In the genomic region with DNA sequence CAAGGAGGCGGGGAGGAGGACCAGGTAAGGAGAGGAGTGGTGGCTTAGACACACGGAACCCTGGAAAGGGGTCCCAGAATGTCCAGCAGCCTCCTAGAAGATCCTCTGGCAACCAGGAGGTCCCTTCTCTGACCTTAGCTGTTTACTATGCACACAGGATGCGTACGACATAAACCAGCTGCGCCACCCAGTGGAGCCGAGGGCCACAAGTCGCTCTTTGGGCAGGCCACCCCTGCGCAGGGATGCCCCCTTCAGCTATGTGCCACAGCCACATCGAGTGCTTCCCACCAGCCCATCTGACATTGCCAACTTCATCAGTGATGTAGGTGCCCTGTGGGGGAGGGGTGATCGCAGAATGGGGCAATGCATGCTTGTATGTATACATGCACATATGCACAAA, we compare ENCODE assay signal across 8 mouse cellular contexts. TPM values are rescaled to one million over a fixed set of nuclear protein-coding genes. Genes with fewer than 3 reads are reported as not detected.
A peak's percentile ranks its signal among the peaks of the same experiment; 100 is the strongest.
DNase-seq lines count a peak whose midpoint lies in the region; ATAC-seq and TF ChIP-seq lines count a peak whose summit lies in the region.

No protein-coding gene starts in this region.

- no peaks in the 10 kb centered on the region for H3K36me3 ChIP-seq in heart, adult 2 months (ENCODE audit: control insufficient read depth, insufficient read depth, low read length)
- peaks cover 9% of the 10 kb centered on the region for H3K36me3 ChIP-seq in limb, embryonic 10.5 days
- no peaks in the 10 kb centered on the region for H3K36me3 ChIP-seq in neural tube, embryonic 12.5 days

- H3K4me2 ChIP-seq in neural tube, embryonic 12.5 days (replicated peaks): peak overlapping the region; percentile 51

- no peak for TF ChIP-seq POLR2A in heart, adult 2 months (IDR thresholded peaks at IDR 0.05; ENCODE audit: insufficient read depth, low read depth, low read length)
- no peak for TF ChIP-seq POLR2A in embryonic fibroblast, embryonic 13.5 days (IDR thresholded peaks at IDR 0.05; ENCODE audit: low read depth, low read length)

- no peaks in the 10 kb centered on the region for H3K4me1 ChIP-seq in heart, adult 2 months (ENCODE audit: control insufficient read depth, insufficient read depth, low read length)
- H3K4me1 ChIP-seq in embryonic fibroblast, embryonic 13.5 days (ENCODE audit: control insufficient read depth, insufficient read depth, low read length): no peaks in the 10 kb centered on the region
- H3K4me1 ChIP-seq in limb, embryonic 10.5 days: peaks cover 23% of the 10 kb centered on the region
- H3K4me1 ChIP-seq in neural tube, embryonic 12.5 days: peaks cover 9% of the 10 kb centered on the region; the same call in 1 of the 2 replicates

- no peaks in the 10 kb centered on the region for H3K79me2 ChIP-seq in heart, adult 2 months (replicated peaks; ENCODE audit: control insufficient read depth, insufficient read depth, low read length)

- H3K4me3 ChIP-seq in heart, adult 2 months: no peak overlapping the region
- no peak overlapping the region for H3K4me3 ChIP-seq in embryonic fibroblast, embryonic 13.5 days (ENCODE audit: insufficient read depth, low read length)
- peak overlapping the region; percentile 43 for H3K4me3 ChIP-seq in limb, embryonic 10.5 days
- no peak overlapping the region for H3K4me3 ChIP-seq in neural tube, embryonic 12.5 days

- no peak for DNase-seq in heart, adult 2 months
- DNase-seq in heart, adult 18-20 months: no peak
- DNase-seq in A20 (ENCODE audit: low read depth, low spot score): peak; percentile 60
- no peak for DNase-seq in limb, embryonic 10.5 days (ENCODE audit: low spot score)
- no peak for DNase-seq in left cerebral cortex, postnatal 10 days (ENCODE audit: extremely low spot score in 1 of 2, low spot score in 2 of 2)
- no peak for DNase-seq in adrenal gland, postnatal 4 days (ENCODE audit: low spot score in 2 of 2)

- no peak for TF ChIP-seq EP300 in heart, adult 2 months (IDR thresholded peaks at IDR 0.05; ENCODE audit: insufficient read depth, low read depth, low read length)

- H3K9me3 ChIP-seq in limb, embryonic 10.5 days (replicated peaks): peaks cover 12% of the 10 kb centered on the region
- peaks cover 12% of the 10 kb centered on the region; the same call in 1 of the 2 replicates for H3K9me3 ChIP-seq in neural tube, embryonic 12.5 days

- H3K27me3 ChIP-seq in heart, adult 2 months (ENCODE audit: control insufficient read depth, insufficient read depth, low read length): no peaks in the 10 kb centered on the region; the same call in 1 of the 2 replicates
- peaks cover 4% of the 10 kb centered on the region; the same call in 1 of the 2 replicates for H3K27me3 ChIP-seq in limb, embryonic 10.5 days (ENCODE audit: low read depth, poor library complexity, severe bottlenecking)
- no peaks in the 10 kb centered on the region; the same call in 1 of the 2 replicates for H3K27me3 ChIP-seq in neural tube, embryonic 12.5 days (replicated peaks)

- H3K9ac ChIP-seq in heart, adult 2 months (ENCODE audit: low read depth, low read length): no peak overlapping the region
- H3K9ac ChIP-seq in neural tube, embryonic 12.5 days: no peak overlapping the region

- 57% methylated on average over 10 of the region's 10 CpGs for WGBS in heart, adult 2 months
- WGBS in limb, embryonic 10.5 days: 51% methylated on average over 10 of the region's 10 CpGs
- 55% methylated on average over 10 of the region's 10 CpGs for WGBS in neural tube, embryonic 12.5 days

- no peak overlapping the region for H3K27ac ChIP-seq in heart, adult 2 months
- H3K27ac ChIP-seq in embryonic fibroblast, embryonic 13.5 days (ENCODE audit: insufficient read depth, low read length): no peak overlapping the region
- peak overlapping the region; percentile 50; the same call in 1 of the 2 replicates for H3K27ac ChIP-seq in limb, embryonic 10.5 days
- H3K27ac ChIP-seq in neural tube, embryonic 12.5 days: no peak overlapping the region

- ATAC-seq in neural tube, embryonic 12.5 days (ENCODE audit: low FRiP score, low read depth): no peak

- intact Hi-C loops in heart, adult 2 months (cut with DNase I): no loop called here
- intact Hi-C loops in left cerebral cortex, postnatal 10 days (cut with DNase I): no loop called here

- peak; percentile 36 for TF ChIP-seq CTCF in heart, adult 2 months (IDR thresholded peaks at IDR 0.05)
- TF ChIP-seq CTCF in embryonic fibroblast, embryonic 13.5 days (IDR thresholded peaks at IDR 0.05; ENCODE audit: borderline replicate concordance, insufficient read depth, low read length): peak; percentile 12; the same call in 1 of the 2 replicates

RNA-seq across cellular contexts. Expression of a gene that starts 17.7 kb away (rescaled TPM):
- total RNA-seq in heart, adult 2 months (2021): not detected
- polyA plus RNA-seq in heart, adult 2 months (2012; rRNA removed): not detected in 2 replicates
- total RNA-seq in heart, adult 18-20 months (2021): not detected
- polyA plus RNA-seq in embryonic fibroblast, embryonic 13.5 days (2011; ENCODE audit: insufficient read length, low read depth, missing spikeins): 0.21 TPM in 1 of 2 replicates, not detected in the other
- 1.8 and 6.3 TPM in 2 replicates for polyA plus RNA-seq in limb, embryonic 10.5 days (2016; fragmentation: Nextera tagmentation; extraction: Ambion mirVana)
- polyA plus RNA-seq in neural tube, embryonic 12.5 days (2016; fragmentation: Nextera tagmentation; extraction: Ambion mirVana): 5.4 and 7.2 TPM in 2 replicates
- 1 to 10 TPM; 2.4 to 2.9 TPM for total RNA-seq in left cerebral cortex, postnatal 10 days (2021)
- 1 to 10 TPM in 1 of 2 experiments, under 1 TPM in 1; 0.62 to 1.8 TPM for total RNA-seq in adrenal gland, postnatal 4 days (2021)
